Mouse (Mus musculus) thymus, adult 2 months (tissue): ENCODE data around the gene Sgsm3. TPM values are rescaled to one million over a fixed set of nuclear protein-coding genes. Genes with fewer than 3 reads are reported as not detected.
"Not testable (repeated sequence)": the region's sequence is repeated elsewhere in the genome, so short reads cannot be mapped to it uniquely, and the experiment has no call there.

Experiments
- DNase-seq: peaks from one replicate; pipeline ENCODE4 v3.0.0; 2021
- H3K27ac ChIP-seq: fragments of 200-500 bp; 2 replicates; pipeline ENCODE4 v1.5.1; 2012; ENCODE audit warnings: low read length, control low read depth; ENCODE audit not compliant: control insufficient read depth, insufficient read depth
- H3K27me3 ChIP-seq: fragments of 200-500 bp; 2 replicates; pipeline ENCODE4 v1.6.1; 2012; ENCODE audit warnings: mild to moderate bottlenecking, low read length, moderate library complexity, mixed read lengths; ENCODE audit not compliant: control insufficient read depth, insufficient read depth
- H3K36me3 ChIP-seq: fragments of 200-500 bp; 2 replicates; pipeline ENCODE4 v1.6.1; 2012; ENCODE audit warnings: mild to moderate bottlenecking, low read length, moderate library complexity; ENCODE audit not compliant: control insufficient read depth, insufficient read depth
- H3K4me1 ChIP-seq: fragments of 200-500 bp; replicated peaks from 2 replicates; pipeline ENCODE4 v1.6.1; 2012; ENCODE audit warnings: low read length; ENCODE audit not compliant: control insufficient read depth, insufficient read depth
- H3K4me3 ChIP-seq: fragments of 200-500 bp; 2 replicates; pipeline ENCODE4 v1.5.1; 2012; ENCODE audit warnings: mild to moderate bottlenecking, low read length, control low read depth, moderate library complexity; ENCODE audit not compliant: control insufficient read depth, insufficient read depth
- CTCF ChIP-seq: fragments of 200-500 bp; IDR thresholded peaks from 2 replicates; pipeline ENCODE4 v1.5.1; 2012; ENCODE audit warnings: mild to moderate bottlenecking, control low read depth, low read length, moderate library complexity, borderline replicate concordance; ENCODE audit not compliant: control insufficient read depth, poor library complexity, insufficient read depth; ENCODE audit errors: extremely low read depth
- POLR2A ChIP-seq: fragments of 200-500 bp; IDR thresholded peaks from 2 replicates; pipeline ENCODE4 v1.6.1; 2012; ENCODE audit warnings: mild to moderate bottlenecking, low read length, control low read depth, moderate library complexity; ENCODE audit not compliant: control insufficient read depth, poor library complexity, insufficient read depth; ENCODE audit errors: extremely low read depth
- WGBS: fragments of 180-500 bp; shearing (Covaris S2); methylation state at CpG from one replicate; pipeline ENCODE4 v1.1.7; 2018; 5-methylcytosine and 5-hydroxymethylcytosine counted together
- polyA plus RNA-seq: library from polyadenylated mRNA; depleted of rRNA; stranded (reverse); fragments of >200 nt; gene quantifications from 2 replicates; pipeline ENCODE4 v1.2.3, GENCODE M21; 2012; rRNA removed

The Sgsm3 gene
- 18.4 and 18.5 TPM in 2 replicates for polyA plus RNA-seq

DNA sequence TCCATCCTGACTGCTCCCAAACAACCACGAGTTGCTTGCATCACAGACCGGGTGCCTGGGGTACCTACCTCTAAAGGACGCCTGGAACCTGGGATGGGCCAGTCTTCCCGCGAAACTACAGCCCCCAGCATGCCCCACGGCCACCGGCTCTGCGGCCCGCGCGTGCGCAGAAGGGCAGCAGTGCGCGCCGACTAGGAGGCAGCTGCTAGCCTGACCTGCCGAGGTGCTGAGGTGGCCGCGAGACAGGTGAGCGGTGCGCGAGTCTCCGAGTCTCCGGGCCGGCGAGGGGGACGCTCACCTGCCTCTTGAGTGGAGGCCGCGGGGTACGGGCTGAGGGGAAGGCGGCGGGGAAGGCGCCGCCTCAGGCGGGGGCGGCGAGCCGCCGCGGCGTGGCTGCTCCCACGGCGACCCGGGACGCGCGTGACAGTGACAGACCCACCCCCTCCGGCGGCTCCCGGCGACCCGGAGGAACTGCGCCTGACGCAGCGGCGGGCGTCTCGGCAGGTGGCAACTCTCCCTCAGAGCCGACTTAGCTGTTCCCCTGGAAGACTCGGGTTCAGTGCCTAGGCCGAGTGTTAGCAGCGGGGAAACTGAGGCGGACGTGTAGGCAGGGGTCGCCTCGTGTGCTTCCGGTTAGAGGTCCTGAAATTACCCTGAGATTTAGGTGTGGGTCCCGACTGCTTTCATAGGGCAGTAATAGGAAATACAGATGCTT is at the start of gene Sgsm3:
Sgsm3 (plus strand) TSS at position 146 of the 715 bp plus-strand sequence.
- peak within 1 kb of the TSS; percentile 63 for H3K4me3 ChIP-seq
- peaks cover 2% of the 10 kb centered on the region; the same call in 1 of the 2 replicates for H3K4me1 ChIP-seq
- no peaks in the 10 kb centered on the region for H3K36me3 ChIP-seq
- TF ChIP-seq CTCF (peak; percentile 41; the same call in 1 of the 2 replicates), POLR2A (no peak)
- H3K27ac ChIP-seq: no peak within 1 kb of the TSS
- peak; percentile 84 for DNase-seq
- under 1% methylated on average over 66 of the region's 67 CpGs for WGBS
- no peaks in the 10 kb centered on the region for H3K27me3 ChIP-seq

- WGBS: 85% methylated on average over 20 of the region's 20 CpGs
- Histone ChIP-seq H3K4me3 (no peak overlapping the region), H3K36me3 (peaks cover 35% of the 10 kb centered on the region), H3K27ac (peak overlapping the region; percentile 52), H3K4me1 (peaks cover 32% of the 10 kb centered on the region), H3K27me3 (no peaks in the 10 kb centered on the region)
- DNase-seq: no peak
- TF ChIP-seq POLR2A (no peak), CTCF (no peak)
These were observed 48.7 kb upstream of the Sgsm3 start for GRCm38 (mm10) chr15:80928811-80929355.

- Histone ChIP-seq H3K36me3 (peaks cover 24% of the 10 kb centered on the region), H3K4me3 (peak overlapping the region; percentile 22), H3K27ac (peak overlapping the region; percentile 95), H3K4me1 (peaks cover 41% of the 10 kb centered on the region), H3K27me3 (no peaks in the 10 kb centered on the region)
- WGBS: 54% methylated on average over 14 of the region's 16 CpGs
- peak; percentile 39; the same call in 1 of the 2 replicates for TF ChIP-seq POLR2A
- no peak for TF ChIP-seq CTCF
- DNase-seq: peak; percentile 68
These were observed 47.5 kb upstream of the Sgsm3 start for GRCm38 (mm10) chr15:80930048-80930571.

GRCm38 (mm10) chr15:80930676-80931320 is 46.8 kb upstream of the Sgsm3 start:
- DNase-seq: peak; percentile 41
- peak overlapping the region; percentile 99 for H3K27ac ChIP-seq

DNA sequence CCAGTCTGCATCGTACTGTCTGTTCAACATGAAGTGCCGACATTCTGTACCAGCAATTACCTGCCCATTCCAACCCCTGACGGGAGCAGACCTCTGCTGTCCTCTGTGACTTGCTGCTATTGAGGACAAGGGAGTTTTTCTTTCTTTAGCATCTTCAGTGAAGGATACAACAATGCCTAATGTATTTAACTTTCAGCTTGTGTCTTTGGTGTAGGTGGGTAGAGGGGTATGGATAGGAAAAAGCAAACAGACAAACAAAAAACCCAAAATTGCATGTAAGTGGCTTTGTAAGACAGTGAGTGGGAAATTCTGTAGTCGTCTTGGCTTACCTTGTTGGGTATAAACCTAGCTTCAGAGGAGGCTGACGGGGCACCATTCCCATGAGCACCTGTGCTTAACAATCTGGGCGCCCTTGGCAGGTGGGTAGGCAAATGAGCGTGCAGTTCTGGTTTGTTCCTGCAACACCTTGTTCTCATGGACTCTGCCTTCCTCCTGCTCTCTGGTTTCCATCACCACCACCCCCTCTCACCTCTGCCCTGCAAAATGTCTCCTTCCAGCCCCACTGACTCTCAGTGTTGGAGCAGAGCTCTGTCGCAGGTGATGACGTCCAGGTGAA is 46.1 kb upstream of the Sgsm3 start:
- DNase-seq: no peak
- TF ChIP-seq CTCF (no peak), POLR2A (no peak)
- WGBS: 79% methylated on average over 9 of the region's 9 CpGs
- Histone ChIP-seq H3K36me3 (peaks cover 21% of the 10 kb centered on the region), H3K4me1 (peaks cover 49% of the 10 kb centered on the region), H3K4me3 (peak overlapping the region; percentile 22; the same call in 1 of the 2 replicates), H3K27ac (peak overlapping the region; percentile 99), H3K27me3 (no peaks in the 10 kb centered on the region)

More at GRCm38 (mm10) chr15:80930676-80931320, 46.8 kb upstream of the Sgsm3 start:
- not testable (repeated sequence) for H3K27me3 ChIP-seq
- WGBS: 52% methylated on average over 23 of the region's 23 CpGs
- Histone ChIP-seq H3K4me1 (peaks cover 44% of the 10 kb centered on the region), H3K4me3 (peak overlapping the region; percentile 22), H3K36me3 (peaks cover 21% of the 10 kb centered on the region)

DNA sequence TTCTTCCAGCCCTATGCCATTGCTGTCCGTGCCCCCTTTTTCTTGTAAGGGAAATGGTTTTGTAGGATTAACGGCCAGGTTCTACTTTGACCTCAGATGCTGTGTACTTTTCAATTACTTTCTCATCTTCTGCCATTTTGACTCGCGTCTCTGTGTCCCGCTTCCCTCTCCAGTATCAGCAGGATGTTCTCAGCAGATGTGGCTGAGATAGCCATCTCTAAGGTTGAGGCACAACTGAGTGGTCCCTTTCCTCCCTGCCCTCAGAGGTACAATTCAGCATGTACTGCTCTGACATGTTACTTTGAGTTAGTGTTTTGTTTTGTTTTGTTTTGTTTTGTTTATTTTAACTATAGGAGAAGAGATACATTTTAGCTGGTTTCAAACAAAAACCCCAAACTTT is 42.7 kb upstream of the Sgsm3 start:
- DNase-seq: no peak
- 50% methylated on average over 5 of the region's 5 CpGs for WGBS
- H3K4me1 ChIP-seq: peaks cover 53% of the 10 kb centered on the region

More for the DNA sequence above, 42.7 kb upstream of the Sgsm3 start:
- H3K4me3 ChIP-seq: no peak overlapping the region
- H3K36me3 ChIP-seq: no peaks in the 10 kb centered on the region
- H3K27me3 ChIP-seq: no peaks in the 10 kb centered on the region
- peak overlapping the region; percentile 87 for H3K27ac ChIP-seq
- no peak for TF ChIP-seq CTCF
- no peak for TF ChIP-seq POLR2A
